14 mouse cellular contexts compared by ENCODE assay signal in the genomic region with DNA sequence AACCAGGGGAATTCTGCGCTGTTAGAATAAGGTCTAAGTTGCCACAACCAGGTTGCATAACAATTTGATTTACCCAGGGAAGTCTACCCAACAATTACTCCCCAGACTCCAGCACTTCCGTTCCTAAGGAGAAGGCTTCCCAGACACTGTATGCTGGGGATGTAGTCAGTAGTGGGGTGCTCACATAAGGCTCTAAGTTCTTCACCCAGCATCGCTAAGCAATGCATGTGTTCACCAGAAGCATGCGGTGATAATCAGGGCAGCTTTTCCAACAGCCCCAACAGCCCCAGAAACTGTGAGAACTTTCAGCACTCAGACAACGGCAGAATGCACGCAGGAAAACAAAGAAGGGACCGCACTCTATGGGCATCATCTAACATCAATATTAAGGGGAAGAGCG.
"Had no signal": no experiment of that assay in that cellular context is flagged by ENCODE, and none has a peak within 500 bp of the region (broad histone marks: within the 10 kb centered on the region; RNA-seq: fewer than 3 reads in every experiment).

No protein-coding gene starts in this region.

- H3K4me3 ChIP-seq: limb, embryonic 12.5 days; liver, embryonic 13.5 days; lung, embryonic 15.5 days; megakaryocyte, embryonic 14.5 days; midbrain, embryonic 13.5 days; stomach, embryonic 15.5 days had no signal

- H3K27ac ChIP-seq: limb, embryonic 12.5 days; liver, embryonic 13.5 days; lung, embryonic 15.5 days; macrophage; midbrain, embryonic 13.5 days; stomach, embryonic 15.5 days had no signal

- DNase-seq: kidney, postnatal 25 days; liver; liver, embryonic 13.5 days; liver, postnatal 0 days; lung, postnatal 14 days; right cerebral cortex, postnatal 14 days; thymus, adult 2 months; thymus, postnatal 25 days had no signal

- H3K4me2 ChIP-seq: limb, embryonic 12.5 days; liver, embryonic 13.5 days; lung, embryonic 15.5 days; midbrain, embryonic 13.5 days; stomach, embryonic 15.5 days had no signal

- H3K4me1 ChIP-seq: liver, embryonic 13.5 days; lung, embryonic 15.5 days; megakaryocyte, embryonic 14.5 days; stomach, embryonic 15.5 days had no signal

- H3K36me3 ChIP-seq: limb, embryonic 12.5 days; liver, embryonic 13.5 days; lung, embryonic 15.5 days; midbrain, embryonic 13.5 days; stomach, embryonic 15.5 days had no signal

- H3K9me3 ChIP-seq: limb, embryonic 12.5 days; liver, embryonic 13.5 days; lung, embryonic 15.5 days; megakaryocyte, embryonic 14.5 days; midbrain, embryonic 13.5 days; stomach, embryonic 15.5 days had no signal

- ATAC-seq: liver, postnatal 0 days; midbrain, embryonic 13.5 days had no signal

- H3K9ac ChIP-seq: limb, embryonic 12.5 days; liver, embryonic 13.5 days; liver, postnatal 0 days; lung, embryonic 15.5 days; midbrain, embryonic 13.5 days; stomach, embryonic 15.5 days had no signal

- H3K27me3 ChIP-seq: limb, embryonic 12.5 days; liver, embryonic 13.5 days; lung, embryonic 15.5 days; megakaryocyte, embryonic 14.5 days; stomach, embryonic 15.5 days had no signal
